Comparison of ENCODE assay signal across 8 mouse cellular contexts in the genomic region with DNA sequence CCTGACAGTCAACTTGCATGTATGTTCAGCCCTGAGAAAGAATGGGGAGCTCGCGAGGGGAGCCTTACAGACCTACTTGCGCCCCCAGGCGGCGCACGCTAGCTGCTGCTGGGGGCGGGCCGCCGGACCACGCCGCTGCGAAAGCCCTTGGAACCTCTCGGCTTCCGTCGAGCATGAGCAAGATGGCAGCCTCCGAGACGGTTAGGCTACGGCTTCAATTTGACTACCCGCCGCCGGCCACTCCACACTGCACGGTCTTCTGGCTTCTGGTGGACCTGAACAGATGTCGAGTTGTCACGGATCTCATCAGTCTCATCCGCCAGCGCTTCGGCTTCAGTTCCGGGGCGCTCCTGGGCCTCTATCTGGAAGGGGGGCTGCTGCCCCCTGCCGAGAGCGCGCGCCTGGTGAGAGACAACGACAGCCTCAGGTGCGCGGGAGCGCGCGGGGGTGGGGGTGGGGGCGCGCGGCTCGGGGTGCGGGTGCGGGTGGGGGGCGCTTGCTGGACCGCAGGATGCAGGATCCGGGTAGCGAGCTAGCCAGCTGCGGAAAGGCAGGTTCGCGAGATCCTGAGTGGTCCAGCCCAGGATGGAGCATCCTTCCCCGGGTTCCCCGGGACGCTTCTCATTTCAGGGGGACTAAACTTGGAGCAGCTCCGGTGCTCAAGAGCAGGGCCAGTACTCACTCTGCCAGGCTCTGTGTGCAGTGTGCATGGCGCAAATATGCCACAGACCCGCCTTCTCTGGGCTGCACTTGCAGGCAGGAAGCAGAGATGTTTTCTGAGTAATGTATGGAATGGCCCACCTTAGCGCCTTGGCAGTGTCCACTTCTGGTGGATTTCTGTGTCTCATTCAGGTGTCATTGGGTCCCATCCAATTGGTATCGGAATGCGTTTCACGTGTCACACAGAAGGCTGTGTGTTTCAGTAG. TPM values are rescaled to one million over a fixed set of nuclear protein-coding genes. Genes with fewer than 3 reads are reported as not detected.
DNase-seq lines count a peak whose midpoint lies in the region; ATAC-seq and TF ChIP-seq lines count a peak whose summit lies in the region.

No protein-coding gene starts in this region.

- under 1% methylated on average over 62 of the region's 62 CpGs for WGBS in forebrain, embryonic 15.5 days
- WGBS in lung, embryonic 14.5 days: 1% methylated on average over 62 of the region's 62 CpGs
- WGBS in olfactory bulb, adult 2 months: under 1% methylated on average over 62 of the region's 62 CpGs
- WGBS in thymus, adult 2 months: 3% methylated on average over 61 of the region's 62 CpGs

- in situ Hi-C loops in ES-E14 (cut with MboI; ENCODE audit: low sequenced_read_pairs in 2 of 2, unreplicated experiment in 2 of 2): no loop called here

- H3K9ac ChIP-seq in ES-E14 (ENCODE audit: insufficient read depth, low read depth, low read length, poor library complexity, severe bottlenecking): peak overlapping the region; percentile 90
- peak overlapping the region; percentile 75 for H3K9ac ChIP-seq in forebrain, embryonic 15.5 days (replicated peaks)
- peak overlapping the region; percentile 74 for H3K9ac ChIP-seq in lung, embryonic 14.5 days

- peak overlapping the region; percentile 66 for H3K4me2 ChIP-seq in forebrain, embryonic 15.5 days (replicated peaks)
- peak overlapping the region; percentile 79 for H3K4me2 ChIP-seq in lung, embryonic 14.5 days

- peak; percentile 90 for ATAC-seq in forebrain, embryonic 15.5 days (replicated peaks)
- peak; percentile 86 for ATAC-seq in lung, embryonic 14.5 days (ENCODE audit: insufficient read depth)

- H3K9me3 ChIP-seq in ES-E14 (ENCODE audit: control insufficient read depth, insufficient read depth, low read depth, low read length): no peaks in the 10 kb centered on the region
- H3K9me3 ChIP-seq in forebrain, embryonic 15.5 days: no peaks in the 10 kb centered on the region
- no peaks in the 10 kb centered on the region for H3K9me3 ChIP-seq in lung, embryonic 14.5 days (ENCODE audit: low read depth, low read length)

- H3K27me3 ChIP-seq in forebrain, embryonic 15.5 days: no peaks in the 10 kb centered on the region
- no peaks in the 10 kb centered on the region for H3K27me3 ChIP-seq in lung, embryonic 14.5 days (ENCODE audit: insufficient read depth, low read length)
- H3K27me3 ChIP-seq in thymus, adult 2 months (ENCODE audit: control insufficient read depth, insufficient read depth, low read length): 0 out of 2 replicates have a peak, but pooled peaks cover 4% of the 10 kb centered on the region

- intact Hi-C loops in heart, postnatal 36 days (cut with DNase I): loop anchor here (5.0 kb wide), 2 partner anchors 67 to 127 kb away; no protein-coding TSS in a partner anchor

- H3K27ac ChIP-seq in ES-E14 (ENCODE audit: insufficient read depth, low read depth, low read length, poor library complexity, severe bottlenecking): peak overlapping the region; percentile 86
- peak overlapping the region; percentile 95 for H3K27ac ChIP-seq in forebrain, embryonic 15.5 days (replicated peaks)
- peak overlapping the region; percentile 90 for H3K27ac ChIP-seq in layer of hippocampus, adult 2 months
- H3K27ac ChIP-seq in lung, embryonic 14.5 days (ENCODE audit: low read depth): peak overlapping the region; percentile 85
- H3K27ac ChIP-seq in olfactory bulb, adult 2 months (ENCODE audit: insufficient read depth, low read depth, low read length): peak overlapping the region; percentile 84
- H3K27ac ChIP-seq in thymus, adult 2 months (ENCODE audit: control insufficient read depth, insufficient read depth, low read length): peak overlapping the region; percentile 51; the same call in 1 of the 2 replicates

- DNase-seq in ES-E14 (ENCODE audit: low read depth, low spot score): peak; percentile 78
- DNase-seq in cerebellum, adult 11-12 months: peak; percentile 92
- peak; percentile 91 to 93 for DNase-seq in heart, postnatal 36 days
- peak; percentile 91 to 95 for DNase-seq in layer of hippocampus, adult 2 months (ENCODE audit: low spot score in 2 of 2)
- peak; percentile 98 for DNase-seq in lung, embryonic 14.5 days
- peak; percentile 95 for DNase-seq in thymus, adult 2 months

- peak overlapping the region; percentile 85 to 99 for H3K4me3 ChIP-seq in ES-E14 (ENCODE audit: insufficient read depth in 1 of 2, low read depth in 1 of 2, low read length in 2 of 2, poor library complexity in 1 of 2, severe bottlenecking in 1 of 2)
- H3K4me3 ChIP-seq in forebrain, embryonic 15.5 days: peak overlapping the region; percentile 73
- peak overlapping the region; percentile 77 for H3K4me3 ChIP-seq in layer of hippocampus, adult 2 months
- H3K4me3 ChIP-seq in lung, embryonic 14.5 days (ENCODE audit: low read depth, low read length): peak overlapping the region; percentile 65
- H3K4me3 ChIP-seq in olfactory bulb, adult 2 months (ENCODE audit: insufficient read depth, low read depth, low read length): peak overlapping the region; percentile 91
- peak overlapping the region; percentile 87 for H3K4me3 ChIP-seq in thymus, adult 2 months (ENCODE audit: control insufficient read depth, insufficient read depth, low read length)

- H3K36me3 ChIP-seq in ES-E14 (ENCODE audit: control insufficient read depth, insufficient read depth, low read length, poor library complexity, severe bottlenecking): no peaks in the 10 kb centered on the region
- H3K36me3 ChIP-seq in forebrain, embryonic 15.5 days: no peaks in the 10 kb centered on the region
- H3K36me3 ChIP-seq in lung, embryonic 14.5 days (ENCODE audit: insufficient read depth): no peaks in the 10 kb centered on the region
- H3K36me3 ChIP-seq in thymus, adult 2 months (ENCODE audit: control insufficient read depth, insufficient read depth, low read length): no peaks in the 10 kb centered on the region

- peak; percentile 91 for TF ChIP-seq CTCF in layer of hippocampus, adult 2 months (conservative IDR thresholded peaks at IDR 0.05)
- TF ChIP-seq CTCF in lung, embryonic 14.5 days (IDR thresholded peaks at IDR 0.05; ENCODE audit: low read depth): peak; percentile 84
- peak; percentile 91 for TF ChIP-seq CTCF in olfactory bulb, adult 2 months (IDR thresholded peaks at IDR 0.05; ENCODE audit: insufficient read depth, low read depth, low read length)
- TF ChIP-seq CTCF in thymus, adult 2 months (IDR thresholded peaks at IDR 0.05; ENCODE audit: borderline replicate concordance, control insufficient read depth, extremely low read depth, insufficient read depth, low read length, poor library complexity): peak; percentile 95

- peak; percentile 54; the same call in 1 of the 2 replicates for TF ChIP-seq POLR2A in olfactory bulb, adult 2 months (IDR thresholded peaks at IDR 0.05; ENCODE audit: insufficient read depth, low read depth, low read length)
- no peak for TF ChIP-seq POLR2A in thymus, adult 2 months (IDR thresholded peaks at IDR 0.05; ENCODE audit: control insufficient read depth, extremely low read depth, insufficient read depth, low read length, poor library complexity)

- H3K4me1 ChIP-seq in ES-E14 (ENCODE audit: control insufficient read depth in 2 of 2, insufficient read depth in 2 of 2, low read length in 2 of 2, poor library complexity in 1 of 2): peaks cover 2 to 9% of the 10 kb centered on the region in 2 experiments; a peak in 2 of 4 replicates
- H3K4me1 ChIP-seq in forebrain, embryonic 15.5 days: peaks cover 16% of the 10 kb centered on the region
- no peaks in the 10 kb centered on the region for H3K4me1 ChIP-seq in lung, embryonic 14.5 days (ENCODE audit: insufficient read depth)
- peaks cover 8% of the 10 kb centered on the region; the same call in 1 of the 2 replicates for H3K4me1 ChIP-seq in olfactory bulb, adult 2 months (ENCODE audit: control insufficient read depth, insufficient read depth, low read length)
- H3K4me1 ChIP-seq in thymus, adult 2 months (replicated peaks; ENCODE audit: control insufficient read depth, insufficient read depth, low read length): peaks cover 8% of the 10 kb centered on the region

TF ChIP-seq in ES-E14, 5 proteins besides CTCF, POLR2A, EP300 and RAD21 (continues in another document):
- peak; percentile 73; the same call in 1 of the 2 replicates for TF ChIP-seq HCFC1 (IDR thresholded peaks at IDR 0.05; ENCODE audit: borderline replicate concordance, insufficient read depth, low read length)

RNA-seq across cellular contexts. Expression of a gene that starts 4.0 kb away (rescaled TPM):
- total RNA-seq in ES-E14 (2012; rRNA removed): 28.8 and 37.8 TPM in 2 replicates
- 27.7 and 30.5 TPM in 2 replicates for polyA plus RNA-seq in forebrain, embryonic 15.5 days (2015; fragmentation: Nextera tagmentation; extraction: Ambion mirVana)
- total RNA-seq in heart, postnatal 36 days (2021): 1 to 10 TPM; 4.9 TPM
- total RNA-seq in layer of hippocampus, adult 2 months (2021): 10 to 100 TPM; 20.9 to 21.7 TPM
- 10.8 and 12.2 TPM in 2 replicates for polyA plus RNA-seq in lung, embryonic 14.5 days (2014; fragmentation: Nextera tagmentation; extraction: Ambion mirVana)
- not detected in 2 replicates for polyA plus RNA-seq in olfactory bulb, adult 2 months (2012; ENCODE audit: insufficient read depth, insufficient read length, low replicate concordance, missing spikeins)
- polyA plus RNA-seq in thymus, adult 2 months (2012; rRNA removed): 12.8 and 14.7 TPM in 2 replicates

RNA-seq across cellular contexts. Expression of a gene that starts 7.3 kb away (rescaled TPM):
- total RNA-seq in ES-E14 (2012; rRNA removed): 0.95 and 1.6 TPM in 2 replicates
- polyA plus RNA-seq in forebrain, embryonic 15.5 days (2015; fragmentation: Nextera tagmentation; extraction: Ambion mirVana): not detected in 2 replicates
- not detected for total RNA-seq in heart, postnatal 36 days (2021)
- not detected for total RNA-seq in layer of hippocampus, adult 2 months (2021)
- polyA plus RNA-seq in lung, embryonic 14.5 days (2014; fragmentation: Nextera tagmentation; extraction: Ambion mirVana): not detected in 2 replicates
- not detected in 2 replicates for polyA plus RNA-seq in olfactory bulb, adult 2 months (2012; ENCODE audit: insufficient read depth, insufficient read length, low replicate concordance, missing spikeins)
- 0.51 and 0.79 TPM in 2 replicates for polyA plus RNA-seq in thymus, adult 2 months (2012; rRNA removed)

RNA-seq across cellular contexts. Expression of a gene that starts 18.8 kb away (rescaled TPM):
- total RNA-seq in ES-E14 (2012; rRNA removed): 140 and 208 TPM in 2 replicates
- 32.7 and 33.8 TPM in 2 replicates for polyA plus RNA-seq in forebrain, embryonic 15.5 days (2015; fragmentation: Nextera tagmentation; extraction: Ambion mirVana)
- total RNA-seq in heart, postnatal 36 days (2021): 10 to 100 TPM; 19.2 to 21.7 TPM
- 10 to 100 TPM; 13.2 to 13.9 TPM for total RNA-seq in layer of hippocampus, adult 2 months (2021)
- 83.4 and 83.6 TPM in 2 replicates for polyA plus RNA-seq in lung, embryonic 14.5 days (2014; fragmentation: Nextera tagmentation; extraction: Ambion mirVana)
- polyA plus RNA-seq in olfactory bulb, adult 2 months (2012; ENCODE audit: insufficient read depth, insufficient read length, low replicate concordance, missing spikeins): not detected in 2 replicates
- 7.7 and 10.3 TPM in 2 replicates for polyA plus RNA-seq in thymus, adult 2 months (2012; rRNA removed)

RNA-seq across cellular contexts. Expression of a gene that starts 25.1 kb away (rescaled TPM):
- 37.8 TPM in 2 replicates for total RNA-seq in ES-E14 (2012; rRNA removed)
- 2.8 and 3.9 TPM in 2 replicates for polyA plus RNA-seq in forebrain, embryonic 15.5 days (2015; fragmentation: Nextera tagmentation; extraction: Ambion mirVana)
- total RNA-seq in heart, postnatal 36 days (2021): 10 to 100 TPM; 23.1 to 27.3 TPM
- total RNA-seq in layer of hippocampus, adult 2 months (2021): 1 to 10 TPM; 4.8 to 4.9 TPM
- polyA plus RNA-seq in lung, embryonic 14.5 days (2014; fragmentation: Nextera tagmentation; extraction: Ambion mirVana): 13.4 and 13.8 TPM in 2 replicates
- not detected in 2 replicates for polyA plus RNA-seq in olfactory bulb, adult 2 months (2012; ENCODE audit: insufficient read depth, insufficient read length, low replicate concordance, missing spikeins)
- polyA plus RNA-seq in thymus, adult 2 months (2012; rRNA removed): 80.5 and 120 TPM in 2 replicates

Comparison
In these comparisons a context has a peak if more than half of its experiments do, and no peak if none do; other contexts are left out.
1. Peak in every context shown above with its lines: DNase-seq, ATAC-seq, H3K4me3 ChIP-seq and H3K27ac ChIP-seq.
2. RNA of a gene that starts 4.0 kb away (polyA plus RNA-seq): 27.7 to 30.5 TPM in forebrain, embryonic 15.5 days, 12.8 to 14.7 TPM in thymus, adult 2 months and 10.8 to 12.2 TPM in lung, embryonic 14.5 days; not detected in olfactory bulb, adult 2 months; every median in the first group is over 10 times any median in the second.